Mouse (Mus musculus): ENCODE measurements at regions not wholly inside any gene's neighbourhood (a gene's known extent, or its start where the extent isn't known, plus 50 kb on each side); places are given as distances from the start of the nearest gene placed in this dataset.

- no peak for TF ChIP-seq CTCF (IDR thresholded peaks at IDR 0.05; ENCODE audit: low read depth)
- TF ChIP-seq EP300 (IDR thresholded peaks at IDR 0.05; ENCODE audit: low read depth) = no peak
Observed at GRCm38 (mm10) chr3:21495651-21496050, 580.8 kb upstream of the Tbl1xr1 start.

Data from liver, embryonic 14.5 days (tissue).